Mouse (Mus musculus): ENCODE measurements at regions not wholly inside any gene's neighbourhood (a gene's known extent, or its start where the extent isn't known, plus 50 kb on each side); places are given as distances from the start of the nearest gene placed in this dataset.

DNA sequence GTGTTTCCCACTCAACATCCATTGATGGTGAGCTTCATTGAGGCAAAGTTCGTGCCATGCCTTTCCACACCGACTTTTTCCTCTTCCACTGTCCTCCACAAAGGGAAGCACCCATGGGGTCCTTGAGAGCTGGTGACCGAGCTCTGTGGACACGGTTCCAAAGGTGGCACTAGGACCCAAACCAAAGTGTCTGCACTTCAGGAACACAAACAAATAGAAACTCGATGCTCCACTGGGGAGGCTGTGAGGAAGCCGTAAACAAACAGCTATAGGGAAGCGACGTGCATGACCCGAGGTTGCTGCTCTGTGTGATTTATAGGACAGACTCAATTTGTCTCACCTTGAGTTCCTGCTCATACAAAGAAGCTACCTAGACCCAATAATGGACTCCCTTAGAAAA, 257.5 kb downstream of the Ankrd50 start:
- no peak for DNase-seq (ENCODE audit: extremely low read depth, insufficient read length, low spot score)

GRCm38 (mm10) chr3:38226147-38226546, 258.5 kb downstream of the Ankrd50 start:
- DNase-seq (ENCODE audit: extremely low read depth, insufficient read length, low spot score), result no peak

DNA sequence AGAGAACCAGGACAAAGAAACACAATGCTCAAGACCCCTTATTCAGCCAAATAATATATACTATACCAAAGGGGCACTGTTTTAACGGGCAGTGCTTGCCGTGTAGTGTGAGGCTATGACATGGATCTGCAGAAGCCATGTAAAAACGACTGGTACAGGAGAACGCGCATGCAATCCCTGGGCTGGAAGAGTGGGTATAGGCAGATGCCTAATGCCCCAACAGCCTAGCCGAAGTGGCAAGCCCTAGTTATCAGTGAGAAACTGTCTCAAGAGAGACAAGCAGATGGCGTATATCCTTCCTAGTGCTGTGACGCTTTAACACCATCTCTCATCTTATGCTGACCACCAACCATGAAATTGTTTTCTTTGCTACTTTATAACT, 262.8 kb downstream of the Ankrd50 start:
- DNase-seq (ENCODE audit: extremely low read depth, insufficient read length, low spot score), result no peak

DNA sequence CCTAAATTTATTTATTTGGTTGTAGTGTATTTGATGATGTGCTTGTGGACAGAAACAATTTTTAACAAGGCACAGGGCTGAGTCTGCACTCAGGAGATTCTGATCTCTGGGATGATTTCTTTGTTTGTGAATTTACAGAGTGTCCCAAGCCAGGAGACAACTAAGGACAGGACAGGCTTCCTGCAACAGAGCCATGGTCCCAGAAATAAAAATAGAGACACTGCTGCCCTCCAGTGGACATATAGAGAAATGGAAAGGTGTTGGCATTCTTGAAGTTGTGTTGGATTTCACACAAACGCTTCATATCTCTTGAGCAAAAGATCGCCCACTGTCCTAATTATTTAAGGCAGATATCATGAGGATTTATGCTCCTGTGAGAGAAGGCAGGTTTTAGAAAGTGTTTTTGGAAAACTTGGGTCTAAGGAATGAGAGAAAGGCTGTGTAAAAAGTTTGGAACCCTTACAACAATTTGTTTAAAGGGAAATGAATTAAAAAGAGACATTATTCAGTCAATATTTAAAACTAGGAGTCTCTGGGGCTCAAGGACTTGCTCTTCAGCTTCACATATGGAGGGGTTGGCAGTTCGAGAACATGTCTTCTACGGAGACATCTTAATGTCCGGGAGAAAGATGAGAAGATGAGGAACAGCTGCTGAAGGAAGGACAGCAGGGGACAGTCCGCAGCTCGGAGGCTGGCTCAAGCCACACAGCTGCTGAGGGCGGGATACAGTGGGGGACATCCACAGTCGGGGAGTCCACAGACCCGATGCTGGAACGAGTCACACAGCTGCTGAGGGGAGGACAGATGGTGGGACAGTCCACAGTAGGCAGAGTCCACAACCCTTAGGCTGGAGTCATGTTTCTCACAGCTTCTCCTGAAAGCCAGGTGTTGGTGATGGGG, 263.5 kb downstream of the Ankrd50 start:
- no peak for DNase-seq (ENCODE audit: extremely low read depth, insufficient read length, low spot score)

DNA sequence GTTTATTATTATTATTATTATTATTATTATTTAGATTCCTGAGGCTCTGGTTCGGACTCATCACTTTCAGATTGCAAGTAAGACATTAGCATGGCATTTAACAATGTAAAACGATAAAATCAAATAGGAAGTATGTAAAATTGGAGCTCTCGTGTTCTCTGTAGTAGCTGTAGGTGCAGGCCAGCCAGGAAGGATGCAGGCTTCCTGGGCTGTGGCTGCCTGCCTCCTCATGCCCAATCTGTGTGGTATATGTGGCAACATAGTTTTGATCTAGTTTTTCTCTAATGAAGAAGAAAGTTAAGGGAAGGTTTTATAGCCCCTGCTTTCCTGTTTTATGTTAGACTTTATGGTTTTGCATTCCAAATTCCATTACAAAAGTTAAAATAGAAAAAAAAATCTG, 275.6 kb downstream of the Ankrd50 start:
- no peak for DNase-seq (ENCODE audit: extremely low read depth, insufficient read length, low spot score)

DNA sequence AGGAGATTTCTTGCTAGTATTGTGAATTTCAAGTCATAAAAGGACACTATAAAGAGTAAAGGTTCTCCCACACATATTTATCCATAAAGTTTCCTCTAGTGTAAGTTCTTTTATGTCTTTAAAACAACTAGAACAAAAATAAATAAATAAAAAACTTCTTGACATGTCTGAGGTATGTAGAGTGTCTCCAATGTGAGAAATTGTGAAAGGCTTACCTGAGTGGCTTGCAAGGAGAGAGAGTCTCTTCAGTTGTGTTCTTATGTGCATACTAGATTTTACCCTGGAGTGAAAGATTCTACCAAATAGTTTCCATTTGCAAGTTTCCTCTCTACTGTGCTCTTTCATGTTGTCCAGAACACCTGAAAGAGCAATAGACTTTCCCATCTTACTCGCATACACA, 276.8 kb downstream of the Ankrd50 start:
- no peak for DNase-seq (ENCODE audit: extremely low read depth, insufficient read length, low spot score)

DNA sequence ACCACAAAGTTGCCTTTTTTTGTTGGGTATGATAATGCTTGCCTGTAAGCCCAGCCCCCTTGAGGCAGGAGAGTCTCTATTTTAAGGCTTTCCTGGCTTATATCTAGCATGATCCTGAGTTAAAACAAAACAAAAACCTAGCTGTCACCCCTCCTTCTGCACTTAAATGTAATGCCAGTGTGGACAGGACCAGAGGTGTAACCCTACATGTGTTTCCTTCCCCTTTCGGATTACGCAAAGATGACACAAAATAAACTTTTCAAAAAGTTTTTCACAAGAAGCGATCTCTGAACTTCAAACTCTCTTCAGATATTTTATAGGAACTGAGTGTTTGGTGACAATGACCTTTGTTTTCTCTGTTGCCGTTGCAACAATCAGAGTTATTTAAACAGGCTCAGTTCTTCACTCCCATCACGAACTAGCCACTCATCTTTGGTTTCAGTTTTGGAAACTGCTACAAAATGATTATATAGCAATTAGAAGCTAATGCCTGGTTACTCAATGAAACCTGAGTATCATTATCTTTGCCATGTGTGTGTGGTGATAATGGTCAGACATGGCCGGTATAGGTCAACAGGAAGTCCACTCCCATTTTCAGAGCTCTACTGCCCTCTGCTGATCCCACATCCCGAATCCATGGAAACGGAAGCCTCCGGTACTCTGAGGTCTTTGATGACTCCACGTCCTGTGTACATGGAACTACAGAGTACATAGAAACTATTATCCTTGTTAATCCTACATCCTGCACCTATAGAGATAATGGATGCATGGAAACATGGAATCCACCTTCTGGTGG, 282.6 kb downstream of the Ankrd50 start:
- DNase-seq (ENCODE audit: extremely low read depth, insufficient read length, low spot score), result peak; percentile 29

DNA sequence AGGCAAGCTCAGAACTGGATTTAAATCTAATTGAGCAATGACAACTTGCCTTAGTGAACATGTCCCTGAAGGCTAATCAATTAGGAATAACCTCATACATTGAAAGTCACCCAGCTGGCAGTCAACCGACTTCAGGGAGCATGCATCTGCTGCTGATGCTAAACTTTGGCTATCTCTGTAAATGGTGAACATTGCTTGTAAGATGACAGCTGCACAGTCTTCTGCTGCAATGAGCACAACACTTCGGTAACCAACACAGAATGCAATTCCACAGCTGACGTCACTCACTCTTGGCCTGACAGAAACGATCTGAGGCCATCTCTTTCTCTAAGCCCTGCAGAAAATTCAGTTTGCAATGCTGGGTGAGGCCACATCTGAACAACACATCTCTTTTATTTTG, 290.6 kb downstream of the Ankrd50 start:
- no peak for DNase-seq (ENCODE audit: extremely low read depth, insufficient read length, low spot score)

- DNase-seq (ENCODE audit: extremely low read depth, insufficient read length, low spot score), result no peak
Observed at GRCm38 (mm10) chr3:38187406-38187896, 297.2 kb downstream of the Ankrd50 start.

GRCm38 (mm10) chr3:38186503-38186902, 298.1 kb downstream of the Ankrd50 start:
- no peak for DNase-seq (ENCODE audit: extremely low read depth, insufficient read length, low spot score)

DNA sequence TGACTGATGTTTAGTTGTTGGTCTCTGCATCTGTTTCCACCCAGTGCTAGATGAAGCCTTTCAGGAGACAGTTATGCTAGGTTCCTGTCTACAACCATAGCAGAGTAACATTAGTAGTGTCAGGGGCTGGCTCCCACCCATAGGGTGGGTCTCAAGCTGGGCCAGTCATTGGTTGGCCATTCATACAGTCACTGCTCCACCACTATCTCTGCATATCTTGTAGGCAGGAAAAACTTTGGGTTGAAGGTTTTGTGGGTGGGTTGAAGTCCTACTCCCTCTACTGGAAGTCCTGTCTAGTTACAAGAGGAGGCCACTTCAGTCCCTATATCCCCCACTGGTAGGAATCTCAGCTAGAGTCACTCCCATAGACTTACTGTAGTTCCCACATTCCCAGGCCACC, 306.3 kb downstream of the Ankrd50 start:
- no peak for DNase-seq (ENCODE audit: extremely low read depth, insufficient read length, low spot score)

GRCm38 (mm10) chr3:38175946-38176345, 308.7 kb downstream of the Ankrd50 start:
- no peak for DNase-seq (ENCODE audit: extremely low read depth, insufficient read length, low spot score)

GRCm38 (mm10) chr3:38174735-38175280, 309.8 kb downstream of the Ankrd50 start:
- DNase-seq (ENCODE audit: extremely low read depth, insufficient read length, low spot score), result no peak

GRCm38 (mm10) chr3:38152408-38152807, 332.2 kb downstream of the Ankrd50 start:
- DNase-seq (ENCODE audit: extremely low read depth, insufficient read length, low spot score), result no peak

GRCm38 (mm10) chr3:38151821-38152220, 332.8 kb downstream of the Ankrd50 start:
- no peak for DNase-seq (ENCODE audit: extremely low read depth, insufficient read length, low spot score)

GRCm38 (mm10) chr3:38146663-38147062, 338.0 kb downstream of the Ankrd50 start:
- DNase-seq (ENCODE audit: extremely low read depth, insufficient read length, low spot score), result no peak

DNA sequence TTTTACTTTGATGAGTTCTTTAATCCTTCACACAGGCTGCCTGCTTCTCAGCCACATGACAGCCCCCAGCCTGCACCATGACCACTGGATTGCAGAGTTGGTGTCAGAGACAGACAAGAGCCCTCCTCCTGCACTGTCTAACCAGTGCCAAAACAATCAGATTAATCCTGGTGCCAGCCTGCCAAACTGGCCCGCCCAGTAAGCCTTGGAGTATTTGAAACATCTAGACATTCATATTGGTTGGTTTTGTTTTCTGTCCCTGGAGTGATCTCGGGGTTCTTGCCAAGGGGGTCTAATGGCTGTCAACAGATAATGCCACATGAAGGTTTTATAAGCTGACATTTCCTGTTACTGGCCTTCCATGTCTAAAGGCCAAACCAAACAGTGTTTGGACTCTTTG, 339.2 kb downstream of the Ankrd50 start:
- peak; percentile 36 for DNase-seq (ENCODE audit: extremely low read depth, insufficient read length, low spot score)

DNA sequence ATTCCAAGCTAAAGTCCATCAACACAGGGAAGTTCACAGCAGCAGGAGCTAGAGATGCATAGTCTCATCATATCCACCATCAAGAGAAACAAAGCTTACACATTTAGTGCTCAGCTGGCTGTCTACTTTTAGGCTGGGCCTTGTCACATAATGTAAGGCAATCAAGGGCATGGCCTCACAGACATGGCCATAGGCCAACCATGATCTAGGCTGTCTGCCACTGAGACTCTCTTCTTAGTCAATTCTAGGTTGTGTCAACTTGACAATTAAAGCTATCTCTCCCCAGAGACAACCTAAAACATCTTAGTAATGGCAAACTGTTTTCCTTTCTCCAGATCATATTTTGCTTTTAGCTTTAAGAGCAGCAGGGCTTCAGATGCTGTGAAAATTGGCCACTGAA, 340.0 kb downstream of the Ankrd50 start:
- no peak for DNase-seq (ENCODE audit: extremely low read depth, insufficient read length, low spot score)

- DNase-seq (ENCODE audit: extremely low read depth, insufficient read length, low spot score), result no peak
Observed at GRCm38 (mm10) chr3:38143147-38143883, 341.3 kb downstream of the Ankrd50 start.

DNA sequence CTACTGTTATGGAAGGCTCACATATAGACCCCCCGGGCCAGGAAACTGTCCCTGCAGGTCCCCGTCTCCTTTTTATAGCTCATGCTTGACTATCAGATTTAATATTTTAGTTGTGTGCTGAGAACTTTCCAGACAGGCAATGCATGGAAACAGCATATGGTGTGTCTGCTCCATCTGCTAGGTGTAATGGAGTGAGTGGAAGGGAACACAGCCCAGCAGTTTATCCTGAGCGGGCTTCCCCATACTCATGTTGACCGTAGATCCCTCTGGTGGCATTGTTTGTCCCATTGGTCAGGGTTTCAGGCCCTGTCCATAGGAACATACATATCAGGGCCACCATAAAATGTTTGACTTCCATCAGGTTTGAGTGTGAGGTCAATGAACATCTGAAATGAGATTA, 345.3 kb downstream of the Ankrd50 start:
- no peak for DNase-seq (ENCODE audit: extremely low read depth, insufficient read length, low spot score)

DNA sequence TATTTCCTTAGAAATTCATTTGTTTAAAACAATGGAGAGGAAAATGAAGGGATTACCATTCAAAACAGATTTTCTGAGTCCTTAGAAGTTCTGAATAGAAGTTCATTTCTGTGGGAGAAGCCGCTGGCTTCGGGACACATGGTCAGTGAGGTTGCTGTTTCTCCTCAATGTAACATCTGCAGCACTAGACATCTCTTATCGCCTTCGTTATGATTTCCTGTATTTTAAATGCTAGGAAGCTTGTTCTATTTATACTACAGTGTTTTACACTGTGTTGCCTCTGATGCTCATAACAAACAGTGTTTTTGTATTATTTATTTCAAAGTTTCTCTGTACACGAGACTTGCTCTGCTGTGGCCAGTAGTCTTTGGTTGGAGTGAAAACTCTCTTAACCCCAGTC, 346.6 kb downstream of the Ankrd50 start:
- no peak for DNase-seq (ENCODE audit: extremely low read depth, insufficient read length, low spot score)
